Mouse (Mus musculus) midbrain, embryonic 10.5 days (tissue): Measurements from ENCODE around the gene Eif2ak3. TPM values are rescaled to one million over a fixed set of nuclear protein-coding genes. Genes with fewer than 3 reads are reported as not detected.

Experiments used
- DNase-seq: peaks from one replicate; pipeline ENCODE4 v3.0.0-alpha.2; 2017; ENCODE audit warnings: low spot score
- H3K27ac ChIP-seq: fragments of 300-500 bp; sonication (generic); replicated peaks from 2 replicates; pipeline ENCODE4 v1.5.1; 2016; ENCODE audit warnings: mild to moderate bottlenecking
- H3K27me3 ChIP-seq: fragments of 300-500 bp; sonication (generic); 2 replicates; pipeline ENCODE4 v1.6.1; 2016; ENCODE audit warnings: low read depth, mild to moderate bottlenecking; ENCODE audit not compliant: poor library complexity, severe bottlenecking
- H3K36me3 ChIP-seq: fragments of 300-500 bp; sonication (generic); 2 replicates; pipeline ENCODE4 v1.6.1; 2016; ENCODE audit warnings: mild to moderate bottlenecking, moderate library complexity
- H3K4me1 ChIP-seq: fragments of 300-500 bp; sonication (generic); 2 replicates; pipeline ENCODE4 v1.6.1; 2016
- H3K4me3 ChIP-seq: fragments of 300-500 bp; sonication (generic); 2 replicates; pipeline ENCODE4 v1.5.1; 2016; ENCODE audit warnings: mild to moderate bottlenecking, moderate library complexity
- H3K9me3 ChIP-seq: fragments of 300-500 bp; sonication (generic); replicated peaks from 2 replicates; pipeline ENCODE4 v1.6.1; 2016; ENCODE audit warnings: mild to moderate bottlenecking
- WGBS: fragments of 180-500 bp; shearing (Covaris S2); methylation state at CpG from one replicate; pipeline ENCODE4 v1.1.7; 2016; 5-methylcytosine and 5-hydroxymethylcytosine counted together
- polyA plus RNA-seq: library from polyadenylated mRNA; unstranded; fragments of >200 nt; fragmentation: Nextera tagmentation; extraction: Ambion mirVana; gene quantifications from 2 replicates; pipeline ENCODE4 v1.2.1, GENCODE M21; 2016

Gene Eif2ak3
- polyA plus RNA-seq, 1 experiment from 2014 or later, result 8.0 TPM

DNA sequence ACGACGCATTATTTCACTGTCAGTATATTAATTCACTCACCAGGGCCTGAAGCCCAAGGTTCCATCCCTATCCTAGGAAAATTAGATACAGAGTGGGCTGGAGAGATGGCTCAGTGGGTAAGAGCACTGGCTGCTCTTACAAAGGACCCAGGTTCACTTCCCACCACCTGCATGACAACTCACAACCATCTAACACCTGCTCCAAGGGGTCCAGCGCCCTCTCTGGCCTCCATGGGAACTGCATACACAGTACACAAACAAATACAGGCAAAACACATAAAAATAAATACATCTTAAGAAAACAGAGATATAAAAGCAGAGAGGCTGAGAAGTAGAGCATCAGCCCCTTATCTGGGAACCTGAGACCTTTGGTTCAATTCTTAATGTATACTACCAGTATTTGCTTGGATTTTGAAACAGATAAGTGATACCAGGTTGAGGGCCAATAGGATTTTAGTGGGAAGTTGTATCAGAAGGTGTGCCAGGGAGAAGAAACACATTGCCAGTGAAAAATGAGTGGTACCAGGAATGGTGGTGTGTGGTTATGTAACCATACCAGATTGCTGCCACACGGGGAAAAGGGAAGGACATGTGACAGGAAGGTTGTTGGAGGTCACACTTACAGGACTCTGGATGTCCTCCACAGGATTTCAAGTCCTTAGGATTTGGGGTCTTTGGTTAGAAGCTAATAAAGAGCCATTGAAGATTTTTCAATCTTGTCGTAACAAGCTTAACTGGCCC, 29.9 kb downstream of the Eif2ak3 start:
- Histone ChIP-seq H3K9me3 (no peaks in the 10 kb centered on the region), H3K4me1 (peaks cover 18% of the 10 kb centered on the region), H3K36me3 (peaks cover 8% of the 10 kb centered on the region), H3K27ac (no peak overlapping the region), H3K4me3 (no peak overlapping the region), H3K27me3 (no peaks in the 10 kb centered on the region)
- WGBS, result 77% methylated on average over 5 of the region's 5 CpGs
- DNase-seq, result no peak

DNA sequence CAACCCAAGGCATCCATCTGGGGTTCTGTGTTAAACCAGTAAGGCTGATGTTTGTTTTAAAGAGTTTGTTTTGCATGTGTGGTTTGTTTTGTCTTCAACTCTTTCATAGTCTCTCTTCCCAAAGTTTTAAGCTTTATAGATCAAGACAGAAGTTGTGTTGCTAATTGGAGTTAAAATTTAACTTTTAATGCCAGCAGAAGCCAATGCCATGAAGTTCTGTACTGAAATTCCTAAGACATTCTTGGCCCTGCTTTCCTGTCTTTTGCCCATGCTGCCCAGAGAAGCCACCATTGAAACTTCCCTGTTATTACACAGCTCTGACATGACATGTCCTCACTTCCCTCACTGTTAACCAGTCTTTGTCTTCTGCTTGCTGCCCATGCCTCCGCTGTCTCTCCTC, 30.7 kb downstream of the Eif2ak3 start:
- WGBS, result 98% methylated on average over 1 of the region's 1 CpGs
- Histone ChIP-seq H3K27ac (no peak overlapping the region), H3K9me3 (no peaks in the 10 kb centered on the region), H3K4me3 (no peak overlapping the region), H3K27me3 (no peaks in the 10 kb centered on the region), H3K36me3 (peaks cover 13% of the 10 kb centered on the region), H3K4me1 (peaks cover 18% of the 10 kb centered on the region)
- DNase-seq, result no peak

DNA sequence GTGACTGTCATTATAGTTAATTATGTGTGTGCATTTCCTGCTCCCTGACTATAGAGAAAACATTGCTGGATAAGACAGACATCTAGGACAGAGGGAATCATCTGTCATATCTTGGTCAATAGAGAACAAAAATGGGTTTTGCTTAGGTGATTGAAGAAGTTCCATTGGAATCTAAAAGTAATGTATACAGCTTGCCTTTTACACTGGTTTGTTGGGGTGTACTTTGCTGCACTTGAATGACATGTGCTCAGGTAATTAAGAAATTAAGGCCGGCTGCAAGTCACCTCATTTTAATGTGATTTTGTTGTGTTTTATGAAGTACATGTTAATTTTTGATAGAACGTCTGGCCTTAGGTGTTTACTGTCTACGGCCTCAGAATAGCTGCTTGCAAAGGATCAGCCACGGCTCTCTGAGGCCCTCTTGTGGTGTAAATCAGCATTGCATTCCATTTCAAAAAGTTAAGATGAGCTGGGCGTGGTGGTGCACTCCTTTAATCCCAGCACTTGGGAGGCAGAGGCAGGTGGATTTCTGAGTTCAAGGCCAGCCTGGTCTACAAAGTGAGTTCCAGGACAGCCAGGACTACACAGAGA, 36.5 kb downstream of the Eif2ak3 start:
- no peak overlapping the region for H3K4me3 ChIP-seq
- WGBS, result 29% methylated on average over 5 of the region's 5 CpGs
- H3K27ac ChIP-seq, result no peak overlapping the region
- peaks cover 40% of the 10 kb centered on the region for H3K36me3 ChIP-seq
- peak; percentile 70 for DNase-seq
- H3K4me1 ChIP-seq, result peaks cover 6% of the 10 kb centered on the region
- no peaks in the 10 kb centered on the region for H3K9me3 ChIP-seq
- H3K27me3 ChIP-seq, result no peaks in the 10 kb centered on the region

DNA sequence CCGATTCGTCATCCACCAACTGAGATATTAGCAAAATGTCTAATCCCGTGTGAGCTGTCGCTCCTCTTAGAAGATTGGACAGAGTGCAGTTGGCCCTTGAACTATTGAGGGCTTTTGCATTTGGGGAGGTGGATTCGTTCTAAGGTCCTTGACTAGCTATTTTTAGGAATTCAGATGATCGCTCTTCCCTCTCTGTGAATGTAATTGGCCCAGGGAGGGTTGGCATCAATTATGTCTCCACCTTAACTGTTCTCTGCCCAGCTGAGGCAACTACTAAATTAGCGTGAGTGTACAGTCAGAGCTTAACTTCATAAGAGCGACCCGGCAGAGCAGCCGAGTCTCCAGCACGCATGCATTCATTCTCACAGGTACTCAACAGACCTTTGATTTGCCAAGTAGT, 43.7 kb downstream of the Eif2ak3 start:
- Histone ChIP-seq H3K27me3 (no peaks in the 10 kb centered on the region), H3K9me3 (no peaks in the 10 kb centered on the region), H3K27ac (no peak overlapping the region), H3K4me1 (no peaks in the 10 kb centered on the region), H3K36me3 (peaks cover 89% of the 10 kb centered on the region), H3K4me3 (no peak overlapping the region)
- WGBS, result 93% methylated on average over 11 of the region's 11 CpGs
- no peak for DNase-seq

DNA sequence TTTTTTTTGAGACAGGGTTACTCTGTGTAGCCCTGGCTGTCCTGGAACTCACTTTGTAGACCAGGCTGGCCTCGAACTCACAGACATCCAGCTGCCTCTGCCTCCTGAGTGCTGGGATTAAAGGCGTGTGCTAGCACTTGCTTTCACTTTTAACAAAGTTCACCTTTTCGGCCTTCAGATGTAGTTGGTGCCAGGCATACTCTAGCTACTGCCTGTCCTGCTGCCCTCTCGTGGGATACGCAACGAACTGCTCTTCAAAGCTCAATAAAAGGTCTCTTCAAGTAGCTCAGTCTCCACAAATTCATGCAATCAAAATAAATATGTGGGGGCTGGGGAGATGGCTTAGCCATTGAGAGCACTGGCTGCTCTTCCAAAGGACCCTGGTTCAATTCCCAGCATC, 53.9 kb downstream of the Eif2ak3 start:
- Histone ChIP-seq H3K27ac (no peak overlapping the region), H3K4me3 (no peak overlapping the region), H3K4me1 (peaks cover 4% of the 10 kb centered on the region; the same call in 1 of the 2 replicates), H3K36me3 (peaks cover 47% of the 10 kb centered on the region), H3K9me3 (no peaks in the 10 kb centered on the region), H3K27me3 (no peaks in the 10 kb centered on the region)
- DNase-seq, result no peak
- WGBS, result 84% methylated on average over 6 of the region's 6 CpGs

DNA sequence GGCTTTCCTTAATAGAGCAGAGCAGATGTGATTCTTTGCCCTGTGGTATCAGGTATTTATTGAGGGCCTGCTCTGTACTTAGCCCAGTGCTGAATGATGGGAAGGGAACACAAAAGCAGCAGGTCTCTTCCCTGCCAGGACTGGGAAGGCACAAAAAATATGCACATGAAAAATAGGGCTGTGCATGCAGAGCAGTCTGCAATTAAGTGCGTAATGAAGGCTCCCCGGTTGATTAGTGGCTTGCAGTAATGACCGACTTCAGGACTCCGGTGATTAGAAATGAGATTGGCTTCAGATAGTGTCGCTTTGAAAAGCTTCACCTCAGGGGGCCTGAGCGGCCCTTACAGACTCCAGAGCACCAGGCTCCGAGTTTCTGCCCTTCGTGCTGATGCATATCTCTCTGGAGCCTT, 55.3 kb downstream of the Eif2ak3 start:
- Histone ChIP-seq H3K36me3 (peaks cover 49% of the 10 kb centered on the region), H3K4me1 (peaks cover 4% of the 10 kb centered on the region; the same call in 1 of the 2 replicates), H3K4me3 (no peak overlapping the region), H3K27me3 (no peaks in the 10 kb centered on the region), H3K9me3 (no peaks in the 10 kb centered on the region), H3K27ac (0 out of 2 replicates have a peak overlapping the region, but pooled peaks have one; percentile 3)
- WGBS, result 40% methylated on average over 8 of the region's 8 CpGs
- DNase-seq, result no peak

DNA sequence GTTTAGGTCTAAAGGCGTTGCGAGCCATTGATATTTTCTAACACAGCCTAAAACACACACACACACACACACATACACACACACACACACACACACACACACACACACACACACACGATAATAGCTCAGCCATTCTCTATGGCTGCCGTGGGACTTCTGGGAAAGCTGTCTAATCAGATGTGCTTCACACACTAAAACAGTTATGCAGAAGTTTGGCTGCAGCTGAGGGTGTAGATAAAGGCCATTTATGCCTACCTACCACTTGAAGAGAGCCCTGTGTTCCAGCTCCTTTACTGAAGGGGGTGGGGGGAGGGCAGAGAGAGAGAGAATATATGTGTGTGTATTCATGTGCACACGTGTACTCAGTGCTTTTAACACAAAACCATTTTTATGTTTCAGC, 59.4 kb downstream of the Eif2ak3 start:
- H3K36me3 ChIP-seq, result peaks cover 34% of the 10 kb centered on the region
- H3K4me3 ChIP-seq, result no peak overlapping the region
- 95% methylated on average over 5 of the region's 5 CpGs for WGBS
- H3K9me3 ChIP-seq, result no peaks in the 10 kb centered on the region
- peaks cover 4% of the 10 kb centered on the region; the same call in 1 of the 2 replicates for H3K4me1 ChIP-seq
- no peak overlapping the region for H3K27ac ChIP-seq
- H3K27me3 ChIP-seq, result no peaks in the 10 kb centered on the region
- DNase-seq, result no peak

DNA sequence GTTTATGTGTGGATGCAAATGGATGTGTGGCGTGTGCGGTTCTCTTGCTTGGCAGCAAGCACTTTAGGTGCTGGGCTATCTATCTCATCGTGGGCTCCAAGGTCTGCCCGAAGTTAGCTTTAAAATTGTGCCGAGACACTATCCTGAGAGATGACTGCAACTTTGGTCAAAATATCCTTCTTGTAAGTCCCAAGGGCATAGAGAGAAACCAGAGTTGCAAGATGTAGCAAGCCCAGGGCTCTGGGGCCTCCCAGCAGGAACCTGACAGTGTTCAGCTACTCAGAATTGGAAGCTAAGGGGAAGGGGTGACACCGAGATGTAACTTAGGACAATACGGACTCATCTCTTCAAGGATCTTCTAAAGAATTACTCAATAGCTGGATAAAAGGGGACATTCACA, 65.3 kb downstream of the Eif2ak3 start:
- Histone ChIP-seq H3K4me1 (peaks cover 16% of the 10 kb centered on the region), H3K27me3 (peaks cover 18% of the 10 kb centered on the region), H3K36me3 (peaks cover 15% of the 10 kb centered on the region), H3K9me3 (no peaks in the 10 kb centered on the region), H3K4me3 (no peak overlapping the region), H3K27ac (no peak overlapping the region)
- DNase-seq, result no peak
- WGBS, result 93% methylated on average over 7 of the region's 7 CpGs

DNA sequence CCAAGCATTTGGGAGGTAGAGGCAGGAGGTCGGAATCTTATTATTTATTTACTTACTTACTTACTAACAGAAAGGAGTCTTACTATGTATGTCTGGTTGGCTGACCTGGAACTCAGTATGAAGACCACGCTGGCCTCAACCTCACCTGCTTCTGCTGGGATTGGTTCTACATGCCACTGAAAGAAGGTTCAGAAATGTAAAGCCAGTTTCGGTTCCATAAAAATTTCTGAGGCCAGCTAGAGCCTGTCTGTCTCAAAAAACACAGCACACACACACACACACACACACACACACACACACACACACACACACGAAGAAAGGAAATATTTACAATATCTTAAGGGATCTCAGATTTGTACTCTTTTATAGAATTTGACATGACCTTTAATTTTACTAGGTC, 66.0 kb downstream of the Eif2ak3 start:
- H3K4me1 ChIP-seq, result peaks cover 16% of the 10 kb centered on the region
- H3K27me3 ChIP-seq, result peaks cover 18% of the 10 kb centered on the region
- H3K36me3 ChIP-seq, result peaks cover 14% of the 10 kb centered on the region
- H3K4me3 ChIP-seq, result no peak overlapping the region
- WGBS, result 78% methylated on average over 4 of the region's 4 CpGs
- no peak overlapping the region for H3K27ac ChIP-seq
- no peaks in the 10 kb centered on the region for H3K9me3 ChIP-seq
- no peak for DNase-seq

DNA sequence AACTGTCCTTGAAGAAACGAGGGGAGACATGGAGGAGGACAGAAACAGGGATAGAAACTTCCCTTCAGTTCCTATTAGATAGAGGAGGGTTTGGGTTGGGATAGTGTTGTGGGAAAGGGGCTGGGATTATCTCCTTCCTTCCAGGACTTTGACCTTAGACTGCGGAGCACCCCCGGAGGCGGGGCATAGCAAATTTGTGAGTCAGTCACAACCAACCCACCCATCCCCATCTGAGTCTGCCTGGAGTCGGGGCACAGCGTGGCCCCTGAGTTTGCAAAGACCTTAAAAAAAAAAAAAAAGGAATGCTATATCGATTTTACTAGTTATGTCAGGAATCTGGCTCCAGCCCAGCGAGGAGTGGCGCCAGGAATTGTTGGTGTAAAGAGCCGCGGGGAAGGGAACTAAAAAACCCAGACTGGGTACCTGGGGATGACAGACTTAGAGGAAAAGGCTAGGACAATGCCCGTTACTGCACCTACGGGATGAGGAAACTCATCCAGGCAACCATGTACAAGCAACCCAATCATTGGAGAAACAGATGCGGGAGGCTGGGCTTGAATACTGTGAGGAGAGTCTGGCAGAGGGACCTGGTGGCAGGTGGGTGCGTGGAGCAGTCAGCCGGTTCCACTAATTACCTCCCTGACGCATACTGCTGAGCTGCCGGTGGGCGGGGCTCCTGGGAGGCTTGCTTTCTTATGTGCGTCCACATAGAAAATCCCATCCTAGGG, 67.5 kb downstream of the Eif2ak3 start:
- Histone ChIP-seq H3K27ac (no peak overlapping the region), H3K4me3 (peak overlapping the region; percentile 29; the same call in 1 of the 2 replicates), H3K9me3 (no peaks in the 10 kb centered on the region), H3K36me3 (0 out of 2 replicates have a peak, but pooled peaks cover under 1% of the 10 kb centered on the region), H3K27me3 (peaks cover 18% of the 10 kb centered on the region), H3K4me1 (peaks cover 16% of the 10 kb centered on the region)
- DNase-seq, result peak; percentile 15
- 16% methylated on average over 20 of the region's 20 CpGs for WGBS

DNA sequence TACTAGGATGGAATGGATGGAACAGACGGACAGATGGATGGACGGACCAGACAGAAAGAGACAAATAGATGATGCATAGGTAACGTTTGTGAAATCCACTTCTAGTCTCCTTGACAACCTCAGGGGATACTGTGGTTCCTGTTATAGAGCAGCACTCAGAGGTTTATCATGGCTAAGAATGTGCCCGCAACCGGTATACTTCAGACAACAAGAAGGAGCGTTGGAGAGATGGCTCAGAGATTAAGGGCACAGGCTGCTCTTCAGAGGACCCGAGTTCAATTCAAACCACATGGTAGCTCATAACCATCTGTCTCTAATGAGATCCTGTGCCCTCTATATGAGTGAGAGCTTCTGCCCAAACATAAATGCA, 68.1 kb downstream of the Eif2ak3 start:
- Histone ChIP-seq H3K36me3 (no peaks in the 10 kb centered on the region), H3K4me3 (no peak overlapping the region), H3K27me3 (peaks cover 18% of the 10 kb centered on the region), H3K9me3 (no peaks in the 10 kb centered on the region), H3K4me1 (peaks cover 16% of the 10 kb centered on the region), H3K27ac (no peak overlapping the region)
- no peak for DNase-seq
- WGBS, result 70% methylated on average over 7 of the region's 7 CpGs

DNA sequence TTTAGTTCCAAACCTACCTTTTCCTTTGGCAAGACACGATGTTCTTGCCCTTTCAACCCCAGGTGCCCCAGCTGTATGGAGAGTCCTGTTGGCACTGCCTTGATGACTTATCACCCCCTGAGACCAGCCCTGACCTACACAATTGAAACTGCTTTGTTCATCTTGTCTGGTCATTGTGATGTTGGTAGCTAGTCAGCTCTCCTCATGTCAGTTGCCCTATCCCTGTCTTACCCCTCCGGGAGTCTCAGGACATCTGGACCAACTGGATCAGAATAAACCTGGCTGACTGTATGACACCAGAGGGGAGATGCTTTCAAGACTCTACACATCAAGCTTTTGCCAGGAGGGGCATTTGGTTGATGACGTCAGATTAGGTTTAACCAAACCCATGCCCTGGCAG, 74.5 kb downstream of the Eif2ak3 start, which contains the start of gene Tex37:
TSS of gene Tex37 (minus strand) at position 101 of the 400 bp plus-strand sequence.
- Histone ChIP-seq H3K36me3 (no peaks in the 10 kb centered on the region), H3K9me3 (no peaks in the 10 kb centered on the region), H3K4me3 (no peak within 1 kb of the TSS), H3K4me1 (peaks cover 11% of the 10 kb centered on the region), H3K27me3 (peaks cover 12% of the 10 kb centered on the region), H3K27ac (no peak within 1 kb of the TSS)
- 92% methylated on average over 3 of the region's 3 CpGs for WGBS
- DNase-seq, result no peak
